Mouse (Mus musculus): ENCODE data around the gene Ehd1. TPM values are rescaled to one million over a fixed set of nuclear protein-coding genes. Genes with fewer than 3 reads are reported as not detected.
A peak's percentile ranks its signal among the peaks of the same experiment; 100 is the strongest.

The Ehd1 gene
- polyA plus RNA-seq, 1 experiment from 2014 or later, result 89.7 TPM

DNA sequence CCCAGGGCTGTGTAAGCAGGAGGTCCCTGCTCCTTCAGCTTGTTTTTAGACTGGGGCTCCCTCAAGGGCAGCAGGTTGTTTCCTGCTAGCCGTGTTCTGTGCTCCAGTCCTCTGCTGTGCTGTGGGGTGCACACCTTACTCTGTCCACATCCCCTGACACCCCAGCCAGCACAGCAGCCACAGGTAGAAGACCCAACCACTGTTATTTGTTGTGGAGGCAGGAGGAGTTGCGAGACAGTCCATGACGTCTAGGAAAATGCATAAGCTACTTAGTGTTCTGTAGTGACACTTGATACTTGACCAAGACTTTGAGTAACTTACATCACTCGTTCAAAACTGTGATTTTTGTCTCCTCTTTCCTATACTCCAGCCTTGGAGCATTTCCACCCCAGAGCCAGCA lies 22.5 kb downstream of the Ehd1 start:
- peaks cover 68% of the 10 kb centered on the region for H3K36me3 ChIP-seq
- H3K4me1 ChIP-seq (replicated peaks), result 0 out of 2 replicates have a peak, but pooled peaks cover 3% of the 10 kb centered on the region
- H3K4me3 ChIP-seq (replicated peaks), result no peak overlapping the region
- no peak overlapping the region for H3K9ac ChIP-seq (replicated peaks)
- no peak overlapping the region for H3K4me2 ChIP-seq (replicated peaks)
- no peaks in the 10 kb centered on the region for H3K27me3 ChIP-seq
- no peak overlapping the region for H3K27ac ChIP-seq
- H3K9me3 ChIP-seq, result no peaks in the 10 kb centered on the region
- ATAC-seq, result no peak
- WGBS, result 90% methylated on average over 4 of the region's 4 CpGs

DNA sequence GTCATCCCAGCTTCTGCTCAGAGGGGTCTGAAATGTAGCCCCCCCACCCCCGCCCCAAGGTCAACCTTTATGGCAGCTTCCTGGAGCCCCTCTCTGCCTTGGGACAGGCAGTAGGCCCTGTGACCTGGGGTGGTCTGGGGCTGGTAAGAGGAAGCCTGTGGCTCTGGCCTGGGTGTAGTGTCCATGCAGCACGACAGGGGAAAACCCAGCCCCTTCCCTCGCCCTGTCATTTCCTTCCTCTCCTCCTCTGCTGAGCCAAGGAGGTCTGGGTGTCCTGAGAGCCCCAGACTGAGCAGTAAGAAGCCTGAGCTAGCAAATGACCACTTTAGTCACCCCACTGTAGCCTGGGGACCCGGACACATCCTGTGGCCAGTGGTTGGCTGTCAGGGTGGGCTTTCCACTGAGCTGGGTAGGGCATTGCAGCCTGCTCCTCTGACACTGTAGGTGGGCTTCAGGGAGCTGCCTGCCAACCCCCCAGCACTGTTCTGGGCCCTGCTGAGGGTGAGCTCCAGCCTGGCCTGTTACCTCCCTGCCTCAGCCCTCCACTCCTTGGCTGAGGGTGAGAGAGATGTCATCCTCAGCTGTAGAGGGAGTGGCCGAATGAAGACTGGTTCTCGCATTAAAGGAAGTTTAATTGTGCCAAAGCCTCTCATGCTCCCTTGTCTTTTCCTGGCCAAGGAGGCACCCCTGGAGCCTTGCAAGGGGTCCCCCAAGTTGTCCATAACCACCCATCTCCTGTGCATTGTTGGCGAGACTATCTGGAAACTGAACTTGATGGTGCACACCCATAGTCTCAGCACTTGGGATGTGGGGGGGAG lies 23.1 kb downstream of the Ehd1 start:
- no peak overlapping the region for H3K4me3 ChIP-seq (replicated peaks)
- peaks cover 61% of the 10 kb centered on the region for H3K36me3 ChIP-seq
- no peak overlapping the region for H3K27ac ChIP-seq
- H3K9ac ChIP-seq (replicated peaks), result no peak overlapping the region
- no peaks in the 10 kb centered on the region for H3K27me3 ChIP-seq
- H3K4me1 ChIP-seq (replicated peaks), result 0 out of 2 replicates have a peak, but pooled peaks cover 3% of the 10 kb centered on the region
- WGBS, result 87% methylated on average over 7 of the region's 7 CpGs
- ATAC-seq, result no peak
- no peaks in the 10 kb centered on the region for H3K9me3 ChIP-seq
- H3K4me2 ChIP-seq (replicated peaks), result no peak overlapping the region

DNA sequence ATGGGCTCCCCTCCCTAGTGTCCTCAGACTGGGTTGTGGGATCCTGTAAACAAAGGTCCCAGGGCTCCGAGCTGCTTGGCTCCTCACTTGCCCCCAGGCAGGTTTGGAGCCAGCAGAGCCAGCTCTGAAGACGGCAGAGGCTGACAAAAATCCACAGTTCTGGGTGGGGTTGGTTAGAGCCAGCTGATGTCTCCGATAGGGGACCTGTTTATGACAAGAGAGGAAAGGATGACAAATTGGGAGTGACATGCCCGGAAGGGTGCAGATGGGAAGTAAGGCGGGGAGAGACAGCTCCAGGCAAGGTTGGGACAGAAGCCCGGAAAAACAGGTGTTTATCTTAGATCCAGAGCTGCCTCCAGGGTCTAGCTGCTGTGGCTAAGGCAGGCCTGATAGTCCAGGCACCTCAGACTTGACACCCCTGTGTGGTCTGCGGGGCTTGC lies 23.9 kb downstream of the Ehd1 start:
- Histone ChIP-seq H3K9ac (replicated peaks) (no peak overlapping the region), H3K9me3 (no peaks in the 10 kb centered on the region), H3K27ac (no peak overlapping the region), H3K4me3 (replicated peaks) (no peak overlapping the region), H3K4me2 (replicated peaks) (no peak overlapping the region), H3K4me1 (replicated peaks) (0 out of 2 replicates have a peak, but pooled peaks cover 3% of the 10 kb centered on the region), H3K27me3 (no peaks in the 10 kb centered on the region), H3K36me3 (peaks cover 54% of the 10 kb centered on the region)
- ATAC-seq, result no peak
- 76% methylated on average over 7 of the region's 7 CpGs for WGBS

DNA sequence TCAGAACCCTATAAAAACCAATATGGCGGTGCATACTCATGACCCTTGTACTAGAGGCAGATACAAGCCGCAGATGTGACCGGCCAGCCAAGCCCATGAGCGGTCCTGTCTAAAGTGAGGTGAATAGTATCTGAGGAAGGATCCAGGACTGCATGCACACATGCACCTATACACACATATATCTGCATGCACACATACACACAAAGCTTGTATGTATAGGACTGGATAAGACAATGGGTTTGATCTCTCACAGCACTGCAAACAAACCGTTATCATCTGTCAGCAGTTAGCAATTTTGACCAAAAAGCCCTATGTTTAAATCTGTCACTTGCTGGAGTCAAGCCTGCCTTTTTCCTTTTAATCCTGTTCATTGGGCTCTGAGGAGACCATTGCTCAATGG lies 25.6 kb downstream of the Ehd1 start:
- Histone ChIP-seq H3K9me3 (no peaks in the 10 kb centered on the region), H3K4me2 (replicated peaks) (no peak overlapping the region), H3K9ac (replicated peaks) (no peak overlapping the region), H3K27ac (no peak overlapping the region), H3K36me3 (peaks cover 37% of the 10 kb centered on the region), H3K4me1 (replicated peaks) (peaks cover 10% of the 10 kb centered on the region), H3K4me3 (replicated peaks) (no peak overlapping the region), H3K27me3 (no peaks in the 10 kb centered on the region)
- no peak for ATAC-seq
- WGBS, result 93% methylated on average over 5 of the region's 5 CpGs

DNA sequence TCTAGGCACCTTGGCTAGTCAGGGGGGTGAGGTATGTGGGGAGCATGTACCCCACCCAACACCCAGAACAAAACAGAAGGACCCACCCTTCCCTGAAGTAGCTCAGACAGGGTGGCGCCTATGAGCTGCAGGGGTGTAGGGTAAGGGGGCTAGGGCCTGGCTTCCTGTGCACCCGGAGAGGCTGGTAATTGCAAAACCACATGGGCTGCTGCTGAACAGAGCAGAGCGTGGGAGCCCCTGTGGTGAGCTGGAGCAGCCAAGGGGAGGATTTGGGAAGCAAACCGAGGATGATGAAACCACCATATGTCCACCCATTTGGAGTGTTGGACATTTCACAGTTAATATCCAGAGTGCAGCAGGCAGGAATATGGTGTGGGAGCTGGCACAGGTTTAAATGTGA lies 26.0 kb downstream of the Ehd1 start:
- ATAC-seq, result no peak
- Histone ChIP-seq H3K27ac (no peak overlapping the region), H3K4me1 (replicated peaks) (peaks cover 10% of the 10 kb centered on the region), H3K9ac (replicated peaks) (no peak overlapping the region), H3K4me2 (replicated peaks) (no peak overlapping the region), H3K36me3 (peaks cover 33% of the 10 kb centered on the region), H3K27me3 (no peaks in the 10 kb centered on the region), H3K4me3 (replicated peaks) (no peak overlapping the region), H3K9me3 (no peaks in the 10 kb centered on the region)
- WGBS, result 61% methylated on average over 4 of the region's 4 CpGs

DNA sequence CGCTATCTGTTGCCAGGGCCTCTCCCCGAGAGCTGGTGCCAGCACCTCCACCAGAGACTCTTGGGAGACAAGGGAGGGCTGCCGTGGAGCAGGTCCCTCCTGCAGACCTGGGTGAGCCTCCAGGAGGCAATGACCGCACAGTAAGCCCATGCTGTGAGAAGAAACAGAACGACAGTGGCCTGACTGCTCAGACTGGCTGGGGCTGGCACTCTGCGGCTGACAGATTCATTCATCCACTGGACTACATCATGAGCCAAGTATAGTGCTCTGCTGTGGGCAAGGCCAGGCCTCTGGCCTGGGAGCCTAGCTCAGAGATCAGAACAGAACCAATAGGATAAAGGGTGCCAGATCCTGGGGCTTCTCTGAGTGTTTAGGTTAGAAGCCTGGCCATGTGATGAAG lies 27.3 kb downstream of the Ehd1 start:
- no peak overlapping the region for H3K27ac ChIP-seq
- H3K4me2 ChIP-seq (replicated peaks), result no peak overlapping the region
- peaks cover 20% of the 10 kb centered on the region for H3K36me3 ChIP-seq
- peaks cover 10% of the 10 kb centered on the region for H3K4me1 ChIP-seq (replicated peaks)
- H3K9ac ChIP-seq (replicated peaks), result 0 out of 2 replicates have a peak overlapping the region, but pooled peaks have one; percentile 14
- ATAC-seq, result no peak
- 87% methylated on average over 6 of the region's 6 CpGs for WGBS
- H3K27me3 ChIP-seq, result no peaks in the 10 kb centered on the region
- no peaks in the 10 kb centered on the region for H3K9me3 ChIP-seq
- H3K4me3 ChIP-seq (replicated peaks), result no peak overlapping the region

DNA sequence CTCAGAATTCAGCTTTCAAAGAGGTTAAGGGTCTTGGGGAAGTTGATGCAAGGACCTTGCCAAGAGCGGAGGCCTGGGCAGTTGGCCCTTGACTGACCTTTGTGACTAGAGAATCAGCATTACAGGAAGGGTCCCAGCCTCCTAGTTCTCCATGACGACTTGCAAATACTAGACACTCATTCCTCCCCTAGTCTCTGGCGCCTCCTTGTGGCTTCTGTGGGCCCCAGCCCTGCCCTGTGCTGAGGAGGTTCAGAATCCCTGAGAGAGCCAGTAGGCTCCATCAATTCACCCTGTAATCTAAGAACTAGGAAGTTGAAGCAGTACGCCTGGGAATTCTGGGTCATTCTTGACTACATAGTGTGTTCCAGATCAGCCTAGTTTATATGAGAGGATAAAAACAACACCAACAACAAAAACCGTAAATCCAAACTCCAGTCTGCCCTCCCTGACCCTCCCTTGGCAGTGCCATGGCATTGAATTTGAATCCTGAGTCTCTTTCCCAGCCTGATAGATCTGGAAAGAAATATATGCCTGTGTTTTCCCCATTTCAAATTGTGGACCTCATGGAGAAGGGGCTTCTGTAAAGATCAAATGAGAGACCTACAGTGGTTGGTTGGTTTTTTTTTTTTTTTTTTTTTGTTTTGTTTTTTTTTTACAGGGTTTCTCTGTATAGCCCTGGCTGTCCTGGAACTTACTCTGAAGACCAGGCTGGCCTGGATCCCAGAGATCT lies 28.4 kb downstream of the Ehd1 start:
- Histone ChIP-seq H3K27ac (no peak overlapping the region), H3K4me1 (replicated peaks) (peaks cover 10% of the 10 kb centered on the region), H3K4me2 (replicated peaks) (no peak overlapping the region), H3K9me3 (no peaks in the 10 kb centered on the region), H3K9ac (replicated peaks) (no peak overlapping the region), H3K36me3 (peaks cover 8% of the 10 kb centered on the region), H3K27me3 (no peaks in the 10 kb centered on the region), H3K4me3 (replicated peaks) (no peak overlapping the region)
- WGBS, result 30% methylated on average over 5 of the region's 5 CpGs
- ATAC-seq, result peak; percentile 62

DNA sequence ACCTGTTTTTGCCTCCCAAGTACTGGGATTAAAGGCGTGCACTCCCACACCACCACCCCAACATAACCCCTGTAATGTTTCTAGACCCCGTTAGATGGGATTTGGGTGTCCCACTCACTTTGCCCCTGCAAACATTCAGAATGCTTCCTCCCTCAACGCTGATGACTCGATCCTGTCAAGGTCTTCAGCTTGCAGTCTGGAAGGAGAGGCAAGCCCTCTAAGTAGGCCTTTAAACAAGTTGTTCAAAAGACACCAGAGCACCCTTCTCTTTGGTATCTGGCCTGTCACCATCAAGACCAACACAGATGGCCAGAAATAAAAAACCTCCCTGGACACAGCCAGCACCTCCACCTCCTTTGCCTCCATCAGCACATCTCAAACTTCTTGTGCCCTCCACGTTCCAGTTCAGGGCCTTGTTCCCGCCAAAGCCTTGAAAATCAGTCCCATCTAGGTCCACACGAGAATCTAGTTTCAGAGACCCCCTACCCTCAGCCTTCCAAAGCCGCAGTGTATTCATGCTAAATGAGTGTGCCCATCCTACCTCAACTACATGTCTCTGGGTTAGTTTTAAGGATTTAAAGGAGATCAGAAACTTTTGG lies 29.1 kb downstream of the Ehd1 start:
- no peak overlapping the region for H3K27ac ChIP-seq
- WGBS, result 52% methylated on average over 8 of the region's 8 CpGs

DNA sequence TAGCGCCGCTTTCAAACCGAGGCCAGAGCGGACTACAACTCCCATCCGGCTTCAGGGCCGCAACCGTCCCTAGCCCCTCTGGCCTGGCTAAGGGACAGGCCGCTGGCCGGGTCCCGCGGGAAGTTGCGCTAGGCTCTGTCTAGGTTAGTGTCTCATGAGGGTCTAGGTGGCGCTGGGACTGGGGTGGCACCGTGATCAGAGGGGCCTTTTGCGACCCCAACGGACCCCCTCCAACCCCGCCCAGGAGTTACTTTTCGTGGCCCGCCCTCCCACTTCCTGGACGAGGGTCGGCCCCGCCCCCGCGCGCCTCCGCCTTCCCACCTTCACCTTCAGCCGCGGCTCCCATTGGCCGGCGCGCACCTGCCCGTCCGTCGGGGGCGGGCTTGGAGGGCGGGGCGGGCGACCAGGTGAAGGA lies 29.6 kb downstream of the Ehd1 start, which contains the start of gene Cdc42bpg:
Cdc42bpg (plus strand) TSS at position 320 of the 415 bp plus-strand sequence.
- Histone ChIP-seq H3K36me3 (no peaks in the 10 kb centered on the region), H3K4me3 (replicated peaks) (peak within 1 kb of the TSS; percentile 51), H3K4me1 (replicated peaks) (peaks cover 7% of the 10 kb centered on the region), H3K9me3 (no peaks in the 10 kb centered on the region), H3K27me3 (no peaks in the 10 kb centered on the region), H3K27ac (no peak within 1 kb of the TSS), H3K9ac (replicated peaks) (peak within 1 kb of the TSS; percentile 62), H3K4me2 (replicated peaks) (peak within 1 kb of the TSS; percentile 61)
- ATAC-seq, result peak; percentile 84
- under 1% methylated on average over 28 of the region's 38 CpGs for WGBS

More for the DNA sequence above, 29.1 kb downstream of the Ehd1 start:
- Histone ChIP-seq H3K4me1 (replicated peaks) (peaks cover 8% of the 10 kb centered on the region), H3K4me2 (replicated peaks) (peak overlapping the region; percentile 61), H3K9ac (replicated peaks) (0 out of 2 replicates have a peak overlapping the region, but pooled peaks have one; percentile 62), H3K9me3 (no peaks in the 10 kb centered on the region), H3K27me3 (no peaks in the 10 kb centered on the region), H3K4me3 (replicated peaks) (peak overlapping the region; percentile 51), H3K36me3 (peaks cover 2% of the 10 kb centered on the region; the same call in 1 of the 2 replicates)
- no peak for ATAC-seq

DNA sequence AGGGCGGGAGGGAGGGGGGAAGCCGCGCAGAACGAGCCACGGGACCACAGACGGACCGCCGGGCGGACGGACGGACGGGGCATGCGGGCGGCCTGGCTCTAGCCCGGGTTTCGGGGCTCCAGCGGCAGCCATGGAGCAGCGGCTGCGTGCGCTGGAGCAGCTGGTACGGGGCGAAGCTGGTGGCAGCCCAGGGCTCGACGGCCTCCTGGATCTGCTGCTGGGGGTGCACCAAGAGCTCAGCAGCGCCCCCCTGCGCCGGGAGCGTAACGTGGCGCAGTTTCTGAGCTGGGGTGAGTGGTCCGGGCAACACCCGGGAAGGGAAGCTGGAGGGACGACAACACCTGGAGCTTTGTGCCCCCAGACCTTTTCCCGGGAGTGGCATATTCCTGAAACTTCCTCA lies 30.1 kb downstream of the Ehd1 start:
- Histone ChIP-seq H3K36me3 (no peaks in the 10 kb centered on the region), H3K4me3 (replicated peaks) (peak overlapping the region; percentile 51), H3K4me2 (replicated peaks) (peak overlapping the region; percentile 61), H3K4me1 (replicated peaks) (peaks cover 7% of the 10 kb centered on the region), H3K27ac (no peak overlapping the region), H3K9me3 (no peaks in the 10 kb centered on the region), H3K27me3 (no peaks in the 10 kb centered on the region), H3K9ac (replicated peaks) (peak overlapping the region; percentile 62)
- WGBS, result 0% methylated on average over 29 of the region's 34 CpGs
- peak; percentile 56 for ATAC-seq

DNA sequence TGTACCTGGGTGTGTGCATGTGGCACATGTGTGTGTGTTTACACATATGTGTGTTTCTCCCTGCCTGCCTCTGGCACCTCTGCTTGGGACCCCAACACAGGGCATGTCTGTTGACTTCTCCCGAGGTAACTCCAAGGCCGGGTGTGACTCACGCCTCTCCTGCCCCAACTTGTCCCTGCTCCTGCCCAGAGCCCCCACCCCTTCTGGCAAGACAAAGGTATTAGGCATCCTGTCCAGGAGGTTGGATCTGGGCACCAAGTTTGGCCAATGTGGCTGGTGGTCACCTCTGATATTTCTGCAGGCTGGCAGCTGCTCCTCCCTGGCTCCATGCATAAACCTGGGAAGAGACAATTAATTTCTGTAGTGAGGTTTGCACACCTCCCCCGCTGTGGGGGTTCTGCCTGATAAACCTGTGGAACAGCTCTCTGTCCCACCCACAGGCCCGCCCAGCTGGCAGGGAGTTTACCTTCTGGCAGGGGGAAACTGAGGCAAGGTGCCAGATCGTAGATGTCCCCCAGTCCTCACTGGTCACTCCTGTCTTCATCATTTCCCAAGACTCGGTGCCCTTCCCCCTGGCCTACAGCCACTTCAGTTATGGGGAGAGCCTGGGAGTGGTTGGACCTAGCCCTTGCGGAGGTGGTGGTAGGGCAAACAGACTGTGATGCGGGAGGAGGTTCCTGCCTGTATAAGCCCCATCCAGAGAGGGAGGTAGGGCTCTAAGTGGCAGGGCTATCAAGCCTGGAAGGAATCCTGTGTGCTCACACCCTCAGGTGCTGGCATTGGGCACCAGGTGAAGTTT lies 31.4 kb downstream of the Ehd1 start:
- peaks cover 7% of the 10 kb centered on the region for H3K4me1 ChIP-seq (replicated peaks)
- no peak overlapping the region for H3K27ac ChIP-seq
- 0 out of 2 replicates have a peak, but pooled peaks cover 5% of the 10 kb centered on the region for H3K36me3 ChIP-seq
- no peak for ATAC-seq
- 94% methylated on average over 9 of the region's 9 CpGs for WGBS
- H3K9ac ChIP-seq (replicated peaks), result no peak overlapping the region
- H3K4me3 ChIP-seq (replicated peaks), result no peak overlapping the region
- H3K9me3 ChIP-seq, result no peaks in the 10 kb centered on the region
- no peak overlapping the region for H3K4me2 ChIP-seq (replicated peaks)
- no peaks in the 10 kb centered on the region for H3K27me3 ChIP-seq
